Mouse (Mus musculus) limb, embryonic 14.5 days (tissue): Measurements from ENCODE around the gene Exoc2. TPM values are rescaled to one million over a fixed set of nuclear protein-coding genes. Genes with fewer than 3 reads are reported as not detected.

Experiments
- ATAC-seq: fragments of 200-750 bp; cut with Nextera tagmentation; 2 replicates; pipeline ENCODE4 v1.8.0; 2017; ENCODE audit warnings: low read depth, moderate number of reproducible peaks, moderate TSS enrichment; ENCODE audit not compliant: low FRiP score
- DNase-seq: peaks from one replicate; pipeline ENCODE4 v3.0.0-alpha.2; 2015; ENCODE audit warnings: low spot score
- H3K27ac ChIP-seq: fragments of 300-500 bp; sonication (generic); replicated peaks from 2 replicates; pipeline ENCODE4 v1.5.1; 2014; ENCODE audit warnings: low read depth, mild to moderate bottlenecking, low read length, moderate library complexity, mixed read lengths
- H3K27me3 ChIP-seq: fragments of 300-500 bp; sonication (generic); 2 replicates; pipeline ENCODE4 v1.6.1; 2014; ENCODE audit warnings: low read length, mixed read lengths; ENCODE audit not compliant: control insufficient read depth, insufficient read depth
- H3K36me3 ChIP-seq: fragments of 300-500 bp; sonication (generic); 2 replicates; pipeline ENCODE4 v1.6.1; 2014; ENCODE audit warnings: mild to moderate bottlenecking, low read length, moderate library complexity, mixed read lengths; ENCODE audit not compliant: control insufficient read depth, insufficient read depth
- H3K4me1 ChIP-seq: fragments of 300-500 bp; sonication (generic); 2 replicates; pipeline ENCODE4 v1.6.1; 2014; ENCODE audit warnings: antibody characterized with exemption, low read length, mixed read lengths; ENCODE audit not compliant: control insufficient read depth, insufficient read depth
- H3K4me2 ChIP-seq: fragments of 300-500 bp; sonication (generic); replicated peaks from 2 replicates; pipeline ENCODE4 v1.6.1; 2014; ENCODE audit warnings: low read depth, mild to moderate bottlenecking, low read length, moderate library complexity; ENCODE audit not compliant: severe bottlenecking
- H3K4me3 ChIP-seq: fragments of 300-500 bp; sonication (generic); replicated peaks from 2 replicates; pipeline ENCODE4 v1.5.1; 2014; ENCODE audit warnings: low read length
- H3K9ac ChIP-seq: fragments of 300-500 bp; sonication (generic); 2 replicates; pipeline ENCODE4 v1.6.1; 2014; ENCODE audit warnings: mild to moderate bottlenecking, low read depth, low read length, moderate library complexity; ENCODE audit not compliant: severe bottlenecking
- H3K9me3 ChIP-seq: fragments of 300-500 bp; sonication (generic); 2 replicates; pipeline ENCODE4 v1.6.1; 2016; ENCODE audit warnings: low read length; ENCODE audit not compliant: control insufficient read depth
- POLR2A ChIP-seq: fragments of 200-500 bp; IDR thresholded peaks from 2 replicates; pipeline ENCODE4 v1.8.0; 2012; ENCODE audit warnings: inconsistent platforms, mild to moderate bottlenecking, moderate library complexity, borderline replicate concordance; ENCODE audit not compliant: insufficient read depth, insufficient read length; ENCODE audit errors: extremely low read depth
- WGBS: fragments of 180-500 bp; shearing (Covaris S2); extraction: QIAGEN DNeasy Blood & Tissue Kit; methylation state at CpG from one replicate; pipeline ENCODE4 v1.1.7; 2014; 5-methylcytosine and 5-hydroxymethylcytosine counted together
- polyA plus RNA-seq, 2 experiments: library from polyadenylated mRNA; depleted of rRNA in 1 of 2; stranded (reverse) in 1 of 2; unstranded in 1 of 2; fragments of >200 nt; fragmentation: Nextera tagmentation in 1 of 2; extraction: Ambion mirVana in 1 of 2; gene quantifications; 2 replicates each; pipeline versions ENCODE4 v1.2.1 to v1.2.3; 2012 to 2014

Gene Exoc2
- polyA plus RNA-seq (2012; rRNA removed) (20.4 and 20.9 TPM in 2 replicates), polyA plus RNA-seq (2014; fragmentation: Nextera tagmentation; extraction: Ambion mirVana) (32.7 and 34.5 TPM in 2 replicates)

DNA sequence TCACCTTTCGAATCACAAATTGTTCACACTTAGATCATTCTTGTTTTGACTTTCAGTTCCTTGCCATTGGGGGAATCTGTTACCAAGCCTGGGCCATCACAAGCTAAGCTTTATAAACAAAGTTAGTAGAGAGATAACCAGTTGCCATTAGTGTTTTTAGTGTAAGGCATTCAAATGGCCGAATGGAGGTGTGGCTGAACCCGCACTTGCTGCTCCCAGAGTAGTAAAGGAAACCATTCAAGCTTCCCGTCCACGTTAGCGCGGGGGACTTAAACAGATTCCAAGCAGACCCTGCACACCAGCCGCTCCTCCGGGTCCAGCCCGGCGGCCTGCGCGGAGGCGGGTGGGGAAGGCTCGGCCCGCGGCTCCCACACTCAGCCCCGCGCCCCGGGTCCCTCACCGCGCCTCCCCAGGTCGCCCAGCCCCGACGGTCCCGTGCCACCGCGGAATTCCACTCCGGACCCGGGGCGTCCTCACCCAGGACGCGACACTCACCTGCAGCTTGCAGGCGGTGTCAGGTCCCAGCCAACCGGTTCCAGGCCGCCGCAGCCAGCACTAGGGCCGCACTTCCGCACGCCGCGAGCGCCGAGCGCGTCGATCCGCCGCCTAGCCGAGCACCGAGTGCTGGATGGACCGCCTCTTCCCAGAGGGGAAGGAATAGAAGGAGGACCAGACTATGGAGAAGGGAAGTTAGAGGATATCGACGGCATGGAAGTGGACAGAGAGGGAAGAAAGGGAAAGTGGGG, at the start of gene Exoc2, which contains the start of gene Gm5447:
Gene Exoc2, minus strand, starts transcription at position 593 of the 746 bp plus-strand sequence.
Gene Gm5447, plus strand, starts transcription at position 704 of the 746 bp plus-strand sequence.
- peaks cover 12% of the 10 kb centered on the region for H3K4me1 ChIP-seq
- peak within 1 kb of the TSS; percentile 66 for H3K4me2 ChIP-seq
- ATAC-seq, result peak; percentile 97
- H3K9ac ChIP-seq, result peak within 1 kb of the TSS; percentile 79
- H3K9me3 ChIP-seq, result no peaks in the 10 kb centered on the region
- H3K36me3 ChIP-seq, result no peaks in the 10 kb centered on the region
- DNase-seq, result peak; percentile 78
- H3K4me3 ChIP-seq, result peak within 1 kb of the TSS; percentile 75
- under 1% methylated on average over 51 of the region's 54 CpGs for whole genome bisulfite sequencing
- no peak for TF ChIP-seq POLR2A
- H3K27ac ChIP-seq, result peak within 1 kb of the TSS; percentile 67
- H3K27me3 ChIP-seq, result no peaks in the 10 kb centered on the region

- Histone ChIP-seq H3K27me3 (no peaks in the 10 kb centered on the region), H3K9me3 (no peaks in the 10 kb centered on the region), H3K4me2 (no peak overlapping the region), H3K4me3 (no peak overlapping the region), H3K4me1 (peaks cover 8% of the 10 kb centered on the region; the same call in 1 of the 2 replicates), H3K36me3 (no peaks in the 10 kb centered on the region), H3K9ac (no peak overlapping the region), H3K27ac (no peak overlapping the region)
- 48% methylated on average over 3 of the region's 3 CpGs for WGBS
- ATAC-seq (no peak), DNase-seq (no peak)
- no peak for TF ChIP-seq POLR2A
These were observed 49.8 kb upstream of the Exoc2 start for GRCm38 (mm10) chr13:31023664-31024063.

DNA sequence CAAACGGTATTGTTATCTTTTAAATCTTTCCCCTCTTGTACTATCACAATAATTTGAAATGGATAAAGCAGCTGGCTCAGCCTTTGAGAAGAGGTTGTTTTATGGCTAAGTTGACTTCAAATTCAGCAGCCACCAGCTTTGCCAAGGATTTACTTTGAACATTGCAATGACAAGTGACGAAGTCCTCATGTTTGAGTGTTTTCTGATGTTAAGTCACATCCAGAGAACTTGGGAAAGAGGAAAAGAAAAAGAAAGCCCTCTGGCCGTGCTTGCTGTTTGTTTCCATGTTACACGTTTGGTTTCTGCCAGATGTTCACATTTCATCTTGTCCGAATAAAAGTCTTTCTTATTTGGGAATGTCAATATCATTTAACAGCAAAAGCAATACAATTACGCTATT, 48.0 kb upstream of the Exoc2 start:
- H3K4me1 ChIP-seq, result peaks cover 8% of the 10 kb centered on the region; the same call in 1 of the 2 replicates
- no peak overlapping the region for H3K9ac ChIP-seq
- H3K36me3 ChIP-seq, result no peaks in the 10 kb centered on the region
- no peak overlapping the region for H3K27ac ChIP-seq
- no peak overlapping the region for H3K4me3 ChIP-seq
- no peaks in the 10 kb centered on the region for H3K9me3 ChIP-seq
- 26% methylated on average over 6 of the region's 6 CpGs for WGBS
- TF ChIP-seq POLR2A, result no peak
- ATAC-seq (no peak), DNase-seq (peak; percentile 13)
- H3K4me2 ChIP-seq, result no peak overlapping the region
- no peaks in the 10 kb centered on the region for H3K27me3 ChIP-seq

GRCm38 (mm10) chr13:31021514-31021913, 47.6 kb upstream of the Exoc2 start:
- Histone ChIP-seq H3K27ac (no peak overlapping the region), H3K9me3 (no peaks in the 10 kb centered on the region), H3K4me1 (peaks cover 8% of the 10 kb centered on the region; the same call in 1 of the 2 replicates), H3K36me3 (no peaks in the 10 kb centered on the region), H3K4me3 (no peak overlapping the region), H3K9ac (no peak overlapping the region), H3K4me2 (no peak overlapping the region), H3K27me3 (no peaks in the 10 kb centered on the region)
- TF ChIP-seq POLR2A, result no peak
- ATAC-seq (no peak), DNase-seq (no peak)
- WGBS, result 50% methylated on average over 4 of the region's 4 CpGs

DNA sequence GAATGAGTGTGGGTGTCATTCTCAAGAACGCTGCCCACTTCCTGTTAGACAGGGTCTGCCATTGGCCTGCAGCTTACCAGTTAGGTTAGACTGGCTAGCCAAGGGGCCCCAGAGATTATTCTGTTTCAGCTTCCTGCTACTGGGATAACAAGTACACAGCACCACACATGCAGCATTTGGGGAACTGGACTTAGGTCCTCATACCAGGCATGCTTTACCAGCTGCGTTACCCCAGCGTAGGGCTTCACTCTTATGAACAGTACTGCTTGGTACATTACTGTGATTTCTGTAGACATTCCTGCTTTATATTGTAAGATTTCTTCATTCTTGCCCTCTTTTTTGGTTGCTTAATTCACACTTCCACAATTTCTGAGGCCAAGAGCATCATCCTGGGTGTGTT, 43.7 kb upstream of the Exoc2 start:
- no peak overlapping the region for H3K4me2 ChIP-seq
- 87% methylated on average over 3 of the region's 3 CpGs for WGBS
- no peaks in the 10 kb centered on the region for H3K27me3 ChIP-seq
- ATAC-seq (no peak), DNase-seq (no peak)
- H3K9ac ChIP-seq, result no peak overlapping the region
- peaks cover 5% of the 10 kb centered on the region; the same call in 1 of the 2 replicates for H3K4me1 ChIP-seq
- no peak for TF ChIP-seq POLR2A
- no peak overlapping the region for H3K4me3 ChIP-seq
- no peaks in the 10 kb centered on the region for H3K9me3 ChIP-seq
- no peak overlapping the region for H3K27ac ChIP-seq
- H3K36me3 ChIP-seq, result no peaks in the 10 kb centered on the region
